Mouse (Mus musculus): ENCODE results near the gene Pcp2.

GRCm38 (mm10) chr8:3622119-3622518 is 3.2 kb downstream of the Pcp2 start:
- TF ChIP-seq CTCF (IDR thresholded peaks at IDR 0.05; ENCODE audit: borderline replicate concordance, insufficient read depth, low read depth, low read length) (no peak), POLR2A (IDR thresholded peaks at IDR 0.05; ENCODE audit: borderline replicate concordance, insufficient read depth, low read length) (no peak)

All from cerebellum, adult 2 months (tissue).